Mouse (Mus musculus) testis, adult 10 weeks (tissue): Measurements from ENCODE around the gene Lrp2. TPM values are rescaled to one million over a fixed set of nuclear protein-coding genes. Genes with fewer than 3 reads are reported as not detected.

Experiments
- polyA plus RNA-seq: library from polyadenylated mRNA; stranded (reverse); fragments of 350-450 nt; fragmentation: Illumina TruSeq; extraction: RNeasy Lipid Tissue Mini Kit (QIAGEN cat#74804); gene quantifications from one replicate; pipeline ENCODE4 v1.2.3, GENCODE M21; 2014; ENCODE audit warnings: low read depth, low replicate concordance

The Lrp2 gene
- 0.39 TPM for polyA plus RNA-seq

GRCm38 (mm10) chr2:69585886-69586398, at the start of gene Lrp2:
Lrp2 (minus strand) TSS chr2:69586065.

DNA sequence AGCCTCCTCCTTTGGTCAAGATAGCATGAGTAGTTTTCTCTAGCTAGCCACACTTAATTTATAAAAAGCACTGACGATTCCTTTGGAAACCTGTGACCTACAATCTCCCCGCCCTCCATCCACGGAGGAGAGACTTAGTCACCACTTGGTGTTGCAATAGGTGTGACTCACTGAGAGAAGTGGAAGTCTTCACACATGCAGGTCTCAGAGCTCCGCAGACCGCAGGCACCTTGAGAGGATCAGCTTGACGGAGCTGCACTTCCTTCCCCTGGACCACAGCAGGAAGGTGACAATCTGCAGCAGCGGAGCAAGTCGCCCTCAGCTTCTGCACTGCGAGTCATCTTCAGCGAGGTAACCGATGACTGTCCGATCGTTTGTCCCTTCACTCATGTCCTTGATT, 205.6 kb downstream of the Lrp2 start, which contains the start of gene Dhrs9:
Gene Dhrs9, plus strand, starts transcription at position 165 of the 400 bp plus-strand sequence.

Other genes with a start within 250 kb of the Lrp2 start
- 1.7 TPM for gene Abcb11, start 243.4 kb downstream of the Lrp2 start, polyA plus RNA-seq
- not detected for gene Dhrs9, start 205.6 kb downstream of the Lrp2 start, polyA plus RNA-seq
- gene Bbs5, start 61.1 kb upstream of the Lrp2 start, polyA plus RNA-seq, result 290 TPM
- 7.3 TPM for gene Klhl41, start 84.1 kb upstream of the Lrp2 start, polyA plus RNA-seq
- gene Fastkd1, start 127.5 kb upstream of the Lrp2 start, polyA plus RNA-seq, result 35.7 TPM
- gene Ppig, start 136.5 kb upstream of the Lrp2 start, polyA plus RNA-seq, result 143 TPM
- 399 TPM for gene Ccdc173, start 203.5 kb upstream of the Lrp2 start, polyA plus RNA-seq
- gene Phospho2, start 203.6 kb upstream of the Lrp2 start, polyA plus RNA-seq, result 903 TPM
- gene Klhl23, start 235.9 kb upstream of the Lrp2 start, polyA plus RNA-seq, result 103 TPM